Mouse (Mus musculus) retina, adult 2 months (tissue): ENCODE data around the gene Hacd3.

Experiments
- DNase-seq: peaks from one replicate; pipeline ENCODE4 v3.0.0-alpha.2; 2012; ENCODE audit warnings: low read depth, low spot score

Hacd3 gene

DNA sequence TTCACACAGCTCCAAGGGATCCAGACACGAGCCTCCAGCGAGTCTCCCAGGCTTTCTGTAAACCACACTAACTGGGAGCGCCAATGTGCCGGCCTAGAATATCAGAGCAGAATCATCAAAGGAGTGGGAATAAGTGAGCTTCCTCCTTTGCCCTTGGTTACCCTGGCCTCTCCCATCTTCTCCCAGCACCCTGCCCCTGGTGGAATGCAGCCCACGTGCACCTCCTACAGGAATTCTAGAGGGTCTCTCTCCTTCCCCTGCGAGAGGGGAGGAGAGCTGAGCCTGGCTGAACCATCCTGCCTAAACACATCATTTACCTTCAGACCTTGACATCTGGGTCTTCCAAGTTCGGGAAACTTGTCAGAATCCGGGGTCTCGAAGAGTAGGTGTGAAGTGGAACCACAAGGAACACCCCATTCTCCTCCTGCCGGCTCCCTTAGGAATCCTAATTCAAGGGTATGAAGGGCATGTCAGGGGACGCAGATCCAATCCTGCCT, 70.3 kb downstream of the Hacd3 start, which contains the start of gene Slc24a1:
Slc24a1 (minus strand) TSS at position 447 of the 497 bp plus-strand sequence.
- DNase-seq, result no peak

DNA sequence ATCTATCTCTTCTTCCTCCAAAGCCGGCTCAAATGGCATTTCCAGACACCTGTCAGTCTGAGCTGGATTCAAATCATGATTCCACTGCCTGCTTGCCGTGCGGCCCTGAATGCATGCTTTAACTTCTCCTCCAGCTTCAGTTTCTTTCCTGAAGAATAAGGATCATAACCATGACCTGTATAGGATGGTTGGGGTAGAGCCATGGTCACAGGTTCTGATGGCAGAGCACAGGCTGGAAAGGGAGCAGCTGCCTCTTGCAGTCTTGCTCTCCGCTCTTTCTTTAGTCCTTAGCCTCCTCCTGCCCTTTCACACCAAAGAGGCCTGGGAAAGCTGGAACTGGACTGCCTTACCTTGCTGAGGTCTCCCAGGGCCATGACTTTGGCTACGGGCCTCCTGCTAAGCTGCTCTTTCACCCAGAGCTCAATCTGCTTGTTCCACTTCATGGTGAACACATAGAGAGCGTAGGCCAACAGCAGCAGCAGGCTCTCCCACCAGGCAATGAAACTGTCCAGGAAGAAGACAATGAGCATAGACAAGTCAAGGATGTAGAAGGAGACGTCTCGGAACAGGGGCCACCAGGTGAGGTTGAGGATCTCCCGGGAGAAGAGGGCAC, 73.9 kb downstream of the Hacd3 start:
- no peak for DNase-seq

DNA sequence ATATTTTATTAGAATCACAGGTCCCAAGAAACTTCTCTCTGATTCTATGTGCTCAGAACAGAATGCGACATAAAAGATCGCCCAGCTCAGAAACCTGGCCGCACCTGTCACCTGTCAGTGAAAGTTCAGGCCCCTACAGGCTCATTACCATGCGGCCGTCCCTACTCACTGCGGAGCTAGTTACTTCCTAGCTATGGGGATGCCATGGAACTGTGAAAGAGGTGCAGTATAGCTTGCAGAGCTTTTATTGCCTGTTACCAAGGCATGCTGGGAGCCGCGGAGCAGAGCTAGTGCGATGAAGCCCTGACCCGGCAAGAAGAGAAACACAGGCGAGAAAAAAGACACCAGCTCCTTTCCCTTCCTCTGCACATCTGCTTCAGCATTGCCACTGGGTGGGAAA, 77.5 kb downstream of the Hacd3 start:
- no peak for DNase-seq

DNA sequence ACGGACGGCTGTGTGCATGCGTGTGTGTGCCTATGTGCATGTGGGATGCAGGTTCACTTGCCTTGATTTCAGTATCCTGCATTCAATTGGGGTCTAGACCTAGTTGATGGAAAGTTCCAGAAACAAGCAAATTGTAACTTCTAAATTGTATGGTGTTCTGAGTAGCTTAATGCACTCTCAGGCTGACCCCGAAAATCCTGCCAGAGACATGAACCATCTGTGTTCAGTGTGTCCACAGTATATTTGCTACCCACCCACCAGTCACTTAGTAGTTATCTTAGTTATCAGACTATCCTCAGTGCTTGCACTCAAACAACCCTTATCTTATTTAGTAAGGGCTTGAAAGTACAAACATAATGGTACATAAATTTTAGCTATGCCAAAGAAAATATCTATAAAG, 79.8 kb downstream of the Hacd3 start:
- no peak for DNase-seq

GRCm38 (mm10) chr9:64940731-64941346, 80.7 kb downstream of the Hacd3 start:
- no peak for DNase-seq

GRCm38 (mm10) chr9:64939790-64940189, 81.7 kb downstream of the Hacd3 start:
- DNase-seq, result no peak

DNA sequence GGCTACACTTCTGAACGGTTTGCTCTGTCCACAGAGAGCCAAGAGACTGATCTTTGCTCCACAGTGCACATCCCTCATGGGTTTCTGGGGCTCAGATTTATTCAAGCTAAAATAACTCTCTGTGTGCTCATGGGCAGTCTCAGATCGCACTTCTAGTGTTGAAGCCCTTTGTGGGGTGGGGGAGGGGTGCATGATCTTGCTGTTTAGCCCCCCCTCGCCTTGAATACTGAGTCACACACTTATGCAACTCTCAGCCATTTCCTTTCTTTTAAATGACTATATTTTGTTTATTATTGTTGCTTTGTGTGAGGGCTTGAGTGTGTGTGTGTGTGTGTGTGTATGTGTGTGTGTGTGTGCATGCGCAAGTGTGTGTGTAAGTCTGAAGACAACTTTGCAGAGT, 82.2 kb downstream of the Hacd3 start:
- no peak for DNase-seq

DNA sequence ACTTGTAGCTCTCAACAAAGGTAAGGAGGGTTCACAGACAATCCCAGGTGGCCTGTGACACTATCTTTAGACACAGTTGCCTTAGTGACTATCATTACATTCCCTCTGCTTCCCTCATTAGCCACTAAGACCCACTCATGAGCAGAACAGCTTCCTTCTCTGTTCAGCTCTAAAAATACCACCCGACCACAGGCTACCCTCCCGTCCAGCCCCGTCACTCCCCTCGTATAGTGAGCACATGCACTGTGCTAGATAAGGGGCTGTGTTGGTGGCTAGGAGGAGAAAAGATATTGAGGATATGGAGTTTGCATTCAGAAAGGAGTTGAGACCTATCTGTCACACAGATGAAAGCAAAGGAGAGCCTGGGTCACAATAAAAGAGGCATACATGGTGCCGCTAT, 83.0 kb downstream of the Hacd3 start:
- DNase-seq, result no peak

GRCm38 (mm10) chr9:64937491-64937890, 84.0 kb downstream of the Hacd3 start:
- no peak for DNase-seq
